Mouse (Mus musculus): ENCODE measurements around the gene Actn2. TPM values are rescaled to one million over a fixed set of nuclear protein-coding genes. Genes with fewer than 3 reads are reported as not detected.

The Actn2 gene
- polyA plus RNA-seq, 1 experiment from 2014 or later, result 17.0 TPM

DNA sequence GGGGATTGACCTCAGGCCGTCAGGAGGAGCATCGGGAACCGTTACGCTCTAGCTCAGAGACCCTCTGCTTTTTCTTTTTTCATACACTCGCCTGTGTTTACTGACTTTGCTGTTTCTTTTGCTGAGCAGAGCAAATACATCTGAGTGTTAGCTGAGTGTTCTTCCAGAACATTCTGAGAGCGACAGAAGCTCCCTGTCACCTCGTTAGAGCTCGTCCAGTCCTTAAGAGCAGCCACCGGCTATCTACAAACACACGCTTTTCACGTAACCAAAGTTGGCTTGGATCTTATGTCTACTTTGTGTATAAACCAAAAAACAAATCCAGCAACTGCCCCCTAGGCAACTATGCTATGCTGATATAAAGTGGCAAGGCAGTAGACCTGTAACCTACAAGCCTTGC, 56.0 kb downstream of the Actn2 start:
- Histone ChIP-seq H3K4me1 (no peaks in the 10 kb centered on the region), H3K4me3 (no peak overlapping the region), H3K9ac (no peak overlapping the region), H3K4me2 (no peak overlapping the region), H3K27me3 (no peaks in the 10 kb centered on the region), H3K36me3 (no peaks in the 10 kb centered on the region), H3K27ac (no peak overlapping the region), H3K9me3 (no peaks in the 10 kb centered on the region)
- no peak for ATAC-seq (ENCODE audit: insufficient number of reproducible peaks, insufficient read depth, low FRiP score, low TSS enrichment, low read depth)
- WGBS, result 91% methylated on average over 11 of the region's 11 CpGs

DNA sequence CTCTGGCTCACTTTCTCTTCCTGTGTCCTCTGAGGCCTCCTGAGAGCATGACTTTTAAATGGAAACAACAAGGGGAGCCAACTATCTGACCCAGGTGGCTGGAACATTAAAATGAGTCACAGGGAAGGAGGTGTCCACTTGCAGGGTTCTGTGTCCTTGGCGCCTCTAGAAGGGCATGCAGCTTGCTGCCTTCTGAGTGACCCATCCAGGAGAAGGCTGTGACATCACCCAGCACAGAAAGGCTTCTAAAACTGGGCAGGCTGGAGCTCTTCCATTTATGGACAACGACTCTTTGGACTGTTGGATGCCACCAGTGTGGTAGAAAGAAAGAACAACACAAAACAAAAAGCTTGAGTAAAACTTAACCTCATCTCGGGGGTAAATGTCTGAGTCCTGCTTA, 56.7 kb downstream of the Actn2 start:
- ATAC-seq (ENCODE audit: insufficient number of reproducible peaks, insufficient read depth, low FRiP score, low TSS enrichment, low read depth), result no peak
- no peak overlapping the region for H3K4me2 ChIP-seq
- no peaks in the 10 kb centered on the region for H3K4me1 ChIP-seq
- H3K36me3 ChIP-seq, result no peaks in the 10 kb centered on the region
- H3K27me3 ChIP-seq, result no peaks in the 10 kb centered on the region
- no peak overlapping the region for H3K9ac ChIP-seq
- no peak overlapping the region for H3K4me3 ChIP-seq
- H3K9me3 ChIP-seq, result no peaks in the 10 kb centered on the region
- 82% methylated on average over 3 of the region's 3 CpGs for WGBS
- no peak overlapping the region for H3K27ac ChIP-seq

DNA sequence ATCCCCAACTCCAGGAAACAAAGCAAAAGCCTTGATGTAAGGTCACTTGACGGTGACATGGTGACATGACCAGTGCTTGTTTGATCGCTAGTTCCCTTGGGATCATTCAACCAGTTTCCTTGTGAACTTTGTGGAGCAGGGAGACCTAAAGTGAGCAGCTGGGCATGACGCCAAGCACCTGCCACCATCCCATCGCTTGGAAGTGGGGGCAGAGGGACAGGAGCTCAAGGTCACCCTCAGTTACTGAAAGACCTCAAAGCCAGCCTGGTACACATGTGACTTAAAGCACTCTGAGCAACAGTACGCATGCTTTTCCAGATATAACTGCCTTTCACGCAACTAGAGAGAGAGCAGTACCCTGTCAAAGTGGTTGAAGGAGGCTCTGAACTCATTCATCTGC, 65.8 kb downstream of the Actn2 start:
- no peaks in the 10 kb centered on the region for H3K4me1 ChIP-seq
- no peak overlapping the region for H3K27ac ChIP-seq
- no peak for ATAC-seq (ENCODE audit: insufficient number of reproducible peaks, insufficient read depth, low FRiP score, low TSS enrichment, low read depth)
- H3K36me3 ChIP-seq, result no peaks in the 10 kb centered on the region
- no peaks in the 10 kb centered on the region for H3K27me3 ChIP-seq
- no peak overlapping the region for H3K4me3 ChIP-seq
- WGBS, result 83% methylated on average over 6 of the region's 6 CpGs
- H3K4me2 ChIP-seq, result no peak overlapping the region
- no peaks in the 10 kb centered on the region for H3K9me3 ChIP-seq
- H3K9ac ChIP-seq, result no peak overlapping the region

DNA sequence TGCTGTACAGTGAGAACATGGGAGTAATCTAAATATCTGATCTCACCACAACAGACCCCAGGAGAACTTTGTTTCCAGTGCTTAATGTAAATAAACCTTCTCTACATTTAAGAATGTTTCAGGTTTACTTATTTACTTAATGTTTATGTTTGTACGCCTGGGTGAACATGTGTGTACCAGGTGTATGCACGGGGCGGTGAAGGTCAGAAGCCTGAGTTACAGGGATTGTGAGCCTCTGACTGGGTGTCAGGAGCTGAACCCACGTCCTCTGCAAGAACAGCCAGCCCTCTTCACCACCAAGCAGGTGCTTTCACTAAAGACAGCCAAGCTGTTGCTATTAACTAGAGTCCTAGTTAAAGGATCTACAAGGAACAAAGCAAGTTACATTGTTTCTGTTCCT, 66.3 kb downstream of the Actn2 start:
- no peak overlapping the region for H3K4me3 ChIP-seq
- WGBS, result 81% methylated on average over 4 of the region's 4 CpGs

DNA sequence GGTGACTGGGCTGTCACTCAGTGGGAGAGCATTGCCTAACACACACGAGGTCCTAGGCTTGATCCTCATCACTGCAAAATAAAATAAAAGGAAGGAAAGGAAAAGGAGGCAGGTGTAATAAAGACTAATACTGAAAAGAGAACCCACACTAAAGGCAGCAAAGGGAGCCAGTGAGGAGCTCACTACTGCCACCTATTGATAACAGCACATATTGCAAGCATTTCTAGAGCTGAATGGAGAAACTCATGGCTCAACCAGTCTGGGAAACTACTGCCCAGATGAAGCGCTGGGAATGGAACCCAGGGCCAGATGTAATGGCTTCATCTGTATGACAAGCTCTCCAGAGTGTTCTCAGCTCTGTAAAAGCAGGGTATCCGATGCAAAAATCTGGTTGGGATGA, 67.6 kb downstream of the Actn2 start:
- Histone ChIP-seq H3K36me3 (no peaks in the 10 kb centered on the region), H3K4me2 (no peak overlapping the region), H3K9me3 (no peaks in the 10 kb centered on the region), H3K4me1 (no peaks in the 10 kb centered on the region), H3K27ac (no peak overlapping the region), H3K4me3 (no peak overlapping the region), H3K27me3 (no peaks in the 10 kb centered on the region), H3K9ac (no peak overlapping the region)
- WGBS, result 53% methylated on average over 3 of the region's 3 CpGs
- no peak for ATAC-seq (ENCODE audit: insufficient number of reproducible peaks, insufficient read depth, low FRiP score, low TSS enrichment, low read depth)

More for the DNA sequence above, 66.3 kb downstream of the Actn2 start:
- no peaks in the 10 kb centered on the region for H3K27me3 ChIP-seq
- H3K4me2 ChIP-seq, result no peak overlapping the region
- no peaks in the 10 kb centered on the region for H3K36me3 ChIP-seq
- no peaks in the 10 kb centered on the region for H3K4me1 ChIP-seq
- ATAC-seq (ENCODE audit: insufficient number of reproducible peaks, insufficient read depth, low FRiP score, low TSS enrichment, low read depth), result no peak
- H3K9me3 ChIP-seq, result no peaks in the 10 kb centered on the region
- no peak overlapping the region for H3K27ac ChIP-seq
- no peak overlapping the region for H3K9ac ChIP-seq

DNA sequence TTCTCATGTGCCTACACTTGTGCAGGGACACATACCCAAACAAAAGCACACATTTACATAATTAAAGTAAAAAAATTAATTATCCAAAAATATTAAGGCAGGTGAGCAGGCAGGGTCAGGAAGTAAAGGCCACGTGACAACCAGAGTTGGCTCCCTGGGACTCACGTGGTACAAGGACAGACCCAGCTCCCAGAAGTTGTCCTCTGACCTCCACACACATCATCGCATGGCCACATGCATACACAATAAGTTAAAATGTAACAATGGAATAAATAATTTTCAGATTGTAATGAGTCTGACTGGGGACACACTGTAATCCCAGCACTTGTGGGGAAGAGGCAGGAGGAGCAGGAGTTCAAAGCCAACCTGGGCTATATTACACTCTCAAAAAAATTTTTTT, 72.6 kb downstream of the Actn2 start:
- Histone ChIP-seq H3K9ac (no peak overlapping the region), H3K4me3 (no peak overlapping the region), H3K27me3 (no peaks in the 10 kb centered on the region), H3K9me3 (no peaks in the 10 kb centered on the region), H3K36me3 (no peaks in the 10 kb centered on the region), H3K4me1 (no peaks in the 10 kb centered on the region), H3K4me2 (no peak overlapping the region), H3K27ac (no peak overlapping the region)
- WGBS, result 91% methylated on average over 3 of the region's 3 CpGs
- no peak for ATAC-seq (ENCODE audit: insufficient number of reproducible peaks, insufficient read depth, low FRiP score, low TSS enrichment, low read depth)

DNA sequence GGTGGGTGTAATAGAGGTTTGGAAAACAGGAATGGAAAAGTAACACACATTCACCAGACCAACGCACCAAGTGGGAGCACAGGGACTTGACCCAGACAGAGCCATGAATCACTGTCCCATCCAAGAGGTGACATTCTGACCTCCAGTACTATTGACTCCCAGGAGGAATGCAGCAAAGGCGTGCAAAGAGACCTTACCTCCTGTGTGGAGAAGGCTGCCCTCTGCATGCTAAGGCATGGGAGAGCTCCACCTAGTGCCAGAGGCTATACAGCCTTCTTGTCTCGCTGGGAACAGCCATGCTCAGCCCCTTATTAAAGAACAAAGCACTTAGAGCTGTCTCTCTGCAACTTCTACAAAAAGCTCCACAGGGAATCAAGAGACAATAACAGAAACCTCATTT, 73.5 kb downstream of the Actn2 start:
- H3K4me2 ChIP-seq, result no peak overlapping the region
- no peaks in the 10 kb centered on the region for H3K9me3 ChIP-seq
- no peaks in the 10 kb centered on the region for H3K36me3 ChIP-seq
- no peak overlapping the region for H3K4me3 ChIP-seq
- no peaks in the 10 kb centered on the region for H3K27me3 ChIP-seq
- H3K27ac ChIP-seq, result no peak overlapping the region
- no peaks in the 10 kb centered on the region for H3K4me1 ChIP-seq
- 48% methylated on average over 3 of the region's 3 CpGs for WGBS
- ATAC-seq (ENCODE audit: insufficient number of reproducible peaks, insufficient read depth, low FRiP score, low TSS enrichment, low read depth), result no peak
- no peak overlapping the region for H3K9ac ChIP-seq

DNA sequence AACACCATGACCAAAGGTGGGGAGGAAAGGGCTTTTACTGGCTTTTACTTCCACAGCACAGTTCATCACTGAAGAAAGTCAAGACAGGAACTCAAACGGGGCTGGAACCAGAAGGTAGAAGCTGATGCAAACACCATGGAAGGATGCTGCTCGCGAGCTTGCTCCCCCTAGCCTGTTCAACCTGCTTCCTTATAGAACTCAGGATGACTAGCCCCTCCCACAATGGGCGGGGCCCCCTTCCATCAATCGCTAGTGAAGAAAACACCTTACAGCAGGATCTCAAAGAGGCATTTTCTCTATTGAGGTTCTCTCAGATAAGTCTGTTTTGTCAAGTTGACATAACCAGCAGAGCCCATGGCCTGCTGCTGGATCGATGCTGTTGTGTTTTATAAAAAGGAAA, 76.6 kb downstream of the Actn2 start:
- H3K9me3 ChIP-seq, result no peaks in the 10 kb centered on the region
- no peak overlapping the region for H3K27ac ChIP-seq
- no peaks in the 10 kb centered on the region for H3K36me3 ChIP-seq
- H3K4me1 ChIP-seq, result no peaks in the 10 kb centered on the region
- no peak for ATAC-seq (ENCODE audit: insufficient number of reproducible peaks, insufficient read depth, low FRiP score, low TSS enrichment, low read depth)
- H3K9ac ChIP-seq, result no peak overlapping the region
- H3K4me3 ChIP-seq, result no peak overlapping the region
- WGBS, result 75% methylated on average over 6 of the region's 6 CpGs
- no peak overlapping the region for H3K4me2 ChIP-seq
- H3K27me3 ChIP-seq, result no peaks in the 10 kb centered on the region

DNA sequence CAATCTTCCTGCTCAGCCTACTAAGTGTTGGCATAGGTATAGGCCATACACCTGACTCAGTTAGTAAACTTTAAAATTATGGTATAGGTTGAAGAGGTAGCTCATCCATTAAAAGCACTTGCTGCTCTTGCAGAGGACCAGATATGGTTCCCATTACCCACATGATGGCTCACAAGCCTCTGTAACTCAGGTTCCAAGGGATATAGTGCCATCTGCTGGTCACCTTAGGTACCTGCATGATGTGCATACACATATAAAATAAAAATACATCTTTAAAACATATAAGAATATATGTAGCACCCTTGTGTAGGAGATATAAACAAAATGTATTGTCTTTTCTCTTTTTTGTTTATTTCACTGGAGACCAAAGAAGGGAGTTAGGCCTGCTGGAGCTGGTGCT, 79.1 kb downstream of the Actn2 start:
- no peaks in the 10 kb centered on the region for H3K36me3 ChIP-seq
- H3K4me1 ChIP-seq, result peaks cover 5% of the 10 kb centered on the region
- no peak overlapping the region for H3K4me2 ChIP-seq
- H3K9ac ChIP-seq, result no peak overlapping the region
- H3K4me3 ChIP-seq, result no peak overlapping the region
- no peak overlapping the region for H3K27ac ChIP-seq
- ATAC-seq (ENCODE audit: insufficient number of reproducible peaks, insufficient read depth, low FRiP score, low TSS enrichment, low read depth), result no peak
- H3K9me3 ChIP-seq, result no peaks in the 10 kb centered on the region
- H3K27me3 ChIP-seq, result no peaks in the 10 kb centered on the region

DNA sequence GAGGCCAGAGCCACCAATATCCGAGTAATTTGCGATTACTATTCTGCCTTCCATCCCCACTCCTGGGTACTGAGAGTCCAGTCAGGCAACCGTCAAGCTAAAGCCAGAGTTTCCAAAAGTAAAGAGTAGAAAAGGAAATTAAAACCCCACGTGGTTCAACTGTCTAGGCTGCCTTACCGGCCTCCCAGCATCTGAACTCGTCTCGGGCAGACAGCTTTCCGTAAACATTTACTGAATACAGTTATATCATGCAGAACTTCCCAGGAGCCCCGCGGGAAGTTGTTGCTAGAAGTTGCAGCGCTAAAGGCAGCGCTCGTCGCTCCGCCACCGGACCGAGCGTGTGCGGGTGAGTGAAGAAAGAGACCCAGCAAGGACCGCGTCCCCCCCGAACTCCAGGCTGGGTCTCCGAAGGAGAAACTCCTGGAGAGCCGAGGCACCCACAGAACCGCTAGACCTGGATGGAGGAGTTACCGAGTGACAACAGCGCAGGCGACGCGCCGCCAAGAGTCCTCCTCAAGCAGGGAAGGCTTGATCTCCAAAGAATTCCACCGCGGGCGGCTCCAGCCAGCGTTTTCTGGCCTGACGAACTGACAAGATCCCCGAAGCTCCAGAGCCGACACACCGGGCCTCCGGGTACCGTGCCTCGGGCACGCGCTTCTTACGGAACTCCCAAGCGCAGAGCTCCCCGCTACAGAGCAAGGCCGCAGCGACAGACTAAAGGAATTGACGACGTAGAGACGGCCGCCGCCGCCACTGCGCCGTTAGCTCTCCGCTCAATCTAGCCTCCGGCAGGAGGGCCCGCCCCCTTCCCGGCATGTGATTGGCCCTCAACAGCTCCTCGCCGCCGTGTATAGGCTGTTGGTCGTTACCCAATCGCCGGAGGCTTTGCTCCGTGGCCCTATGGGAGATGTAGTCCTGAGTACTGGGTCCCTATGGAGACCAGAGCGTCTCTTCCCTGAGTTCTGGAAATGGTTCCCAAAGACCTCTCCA, 82.9 kb downstream of the Actn2 start, which contains the start of gene Mtr:
Gene Mtr, minus strand, starts transcription at position 723 of the 990 bp plus-strand sequence.
- Histone ChIP-seq H3K27me3 (no peaks in the 10 kb centered on the region), H3K27ac (peak within 1 kb of the TSS; percentile 92), H3K9ac (peak within 1 kb of the TSS; percentile 84), H3K36me3 (0 out of 2 replicates have a peak, but pooled peaks cover 4% of the 10 kb centered on the region), H3K4me2 (peak within 1 kb of the TSS; percentile 70), H3K9me3 (no peaks in the 10 kb centered on the region), H3K4me3 (peak within 1 kb of the TSS; percentile 80), H3K4me1 (peaks cover 16% of the 10 kb centered on the region)
- under 1% methylated on average over 69 of the region's 69 CpGs for WGBS
- peak; percentile 100 for ATAC-seq (ENCODE audit: insufficient number of reproducible peaks, insufficient read depth, low FRiP score, low TSS enrichment, low read depth)

DNA sequence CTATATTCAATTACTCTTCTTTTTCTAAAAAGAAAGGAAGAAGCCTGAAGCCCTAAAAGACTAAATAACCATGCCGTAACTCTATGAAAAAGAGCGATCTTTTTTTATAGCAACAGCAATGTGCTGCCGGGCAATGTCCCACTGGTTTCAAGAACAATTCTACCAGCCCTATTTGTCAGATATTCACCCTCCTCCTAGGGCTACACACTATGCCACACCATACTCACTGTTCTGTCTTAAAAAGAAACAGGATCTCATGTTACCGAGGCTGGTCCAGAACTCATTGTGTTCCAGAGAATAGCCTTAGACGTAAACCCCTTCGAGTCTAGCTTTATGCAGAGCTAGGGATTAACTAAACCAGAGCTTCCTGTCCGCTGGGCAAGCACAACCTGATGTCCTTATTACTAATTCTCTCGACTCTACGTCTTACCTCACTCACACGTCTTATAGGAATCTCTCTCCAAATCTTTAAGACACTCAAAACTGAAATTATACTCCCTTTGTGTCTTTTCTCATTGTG, 83.6 kb downstream of the Actn2 start:
- Histone ChIP-seq H3K4me1 (peaks cover 16% of the 10 kb centered on the region), H3K27ac (peak overlapping the region; percentile 92), H3K36me3 (0 out of 2 replicates have a peak, but pooled peaks cover 4% of the 10 kb centered on the region), H3K4me3 (peak overlapping the region; percentile 80), H3K27me3 (no peaks in the 10 kb centered on the region), H3K4me2 (peak overlapping the region; percentile 70), H3K9me3 (no peaks in the 10 kb centered on the region), H3K9ac (peak overlapping the region; percentile 84)
- 12% methylated on average over 10 of the region's 10 CpGs for whole genome bisulfite sequencing
- no peak for ATAC-seq (ENCODE audit: insufficient number of reproducible peaks, insufficient read depth, low FRiP score, low TSS enrichment, low read depth)
